Mouse (Mus musculus) G1E (cell line): Measurements from ENCODE around the gene Dok5.

Source experiments
- CTCF ChIP-seq: IDR thresholded peaks from 2 replicates; pipeline ENCODE4 v1.5.1; 2012; ENCODE audit warnings: low read depth, low read length, inconsistent platforms, mixed read lengths
- GATA1 ChIP-seq: IDR thresholded peaks from 2 replicates; pipeline ENCODE4 v1.6.1; 2012; ENCODE audit warnings: borderline replicate concordance, low read length, inconsistent platforms, mixed read lengths
- POLR2AphosphoS5 ChIP-seq: IDR thresholded peaks from 2 replicates; pipeline ENCODE4 v1.6.1; 2012; ENCODE audit warnings: low read depth, low read length, inconsistent platforms; ENCODE audit not compliant: insufficient replicate concordance
- TAL1 ChIP-seq: conservative IDR thresholded peaks from 2 replicates; pipeline ENCODE4 v1.6.1; 2012; ENCODE audit warnings: low read depth, low read length, inconsistent platforms, mixed read lengths

- no peak for TF ChIP-seq CTCF
- TF ChIP-seq GATA1: no peak
- TF ChIP-seq TAL1: no peak
- TF ChIP-seq POLR2AphosphoS5: no peak
These were observed 37.1 kb downstream of the Dok5 start for GRCm38 (mm10) chr2:170768699-170769098.
